Mouse (Mus musculus) midbrain, postnatal 0 days (tissue): ENCODE results near the gene Rhox4a. TPM values are rescaled to one million over a fixed set of nuclear protein-coding genes. Genes with fewer than 3 reads are reported as not detected.
"Not testable (repeated sequence)": the region's sequence is repeated elsewhere in the genome, so short reads cannot be mapped to it uniquely, and the experiment has no call there.

Experiments used
- ATAC-seq: fragments of 200-750 bp; cut with Nextera tagmentation; 2 replicates; pipeline ENCODE4 v1.8.0; 2017; ENCODE audit warnings: moderate number of reproducible peaks, mild to moderate bottlenecking, moderate TSS enrichment, moderate library complexity; ENCODE audit not compliant: low FRiP score
- DNase-seq: peaks from one replicate; pipeline ENCODE4 v3.0.0-alpha.2; 2015; ENCODE audit warnings: low spot score
- H3K27ac ChIP-seq: fragments of 300-500 bp; sonication (generic); 2 replicates; pipeline ENCODE4 v1.5.1; 2014; ENCODE audit warnings: low read depth, mild to moderate bottlenecking, low read length, mixed read lengths
- H3K27me3 ChIP-seq: fragments of 300-500 bp; sonication (generic); 2 replicates; pipeline ENCODE4 v1.6.1; 2014; ENCODE audit warnings: low read length, control low read depth, mixed read lengths; ENCODE audit not compliant: insufficient read depth
- H3K36me3 ChIP-seq: fragments of 300-500 bp; sonication (generic); 2 replicates; pipeline ENCODE4 v1.6.1; 2014; ENCODE audit warnings: low read length, control low read depth, mixed read lengths; ENCODE audit not compliant: insufficient read depth
- H3K4me1 ChIP-seq: fragments of 300-500 bp; sonication (generic); 2 replicates; pipeline ENCODE4 v1.6.1; 2014; ENCODE audit warnings: mild to moderate bottlenecking, control low read depth, antibody characterized with exemption, low read length, mixed read lengths; ENCODE audit not compliant: insufficient read depth
- H3K4me2 ChIP-seq: fragments of 300-500 bp; sonication (generic); 2 replicates; pipeline ENCODE4 v1.6.1; 2014; ENCODE audit warnings: low read depth, mild to moderate bottlenecking, low read length, mixed read lengths; ENCODE audit not compliant: poor library complexity, severe bottlenecking
- H3K4me3 ChIP-seq: fragments of 300-500 bp; sonication (generic); 2 replicates; pipeline ENCODE4 v1.5.1; 2014; ENCODE audit warnings: low read depth, mild to moderate bottlenecking, low read length, moderate library complexity
- H3K9ac ChIP-seq: fragments of 300-500 bp; sonication (generic); replicated peaks from 2 replicates; pipeline ENCODE4 v1.6.1; 2014; ENCODE audit warnings: mild to moderate bottlenecking, low read length, moderate library complexity, mixed read lengths; ENCODE audit not compliant: poor library complexity, severe bottlenecking
- H3K9me3 ChIP-seq: fragments of 300-500 bp; sonication (generic); 2 replicates; pipeline ENCODE4 v1.6.1; 2016; ENCODE audit warnings: low read length, control low read depth
- WGBS: fragments of 180-500 bp; shearing (Covaris S2); extraction: QIAGEN DNeasy Blood & Tissue Kit; methylation state at CpG from one replicate; pipeline ENCODE4 v1.1.7; 2014; 5-methylcytosine and 5-hydroxymethylcytosine counted together
- polyA plus RNA-seq: library from polyadenylated mRNA; unstranded; fragments of >200 nt; fragmentation: Nextera tagmentation; extraction: Ambion mirVana; gene quantifications from 2 replicates; pipeline ENCODE4 v1.2.1, GENCODE M21; 2015
- total RNA-seq: library from RNA; depleted of rRNA; stranded (reverse); fragments of >200 nt; gene quantifications from 2 replicates; pipeline ENCODE4 v1.2.3, GENCODE M21; 2014; rRNA removed

The Rhox4a gene
- total RNA-seq (not detected in 2 replicates), polyA plus RNA-seq (not detected in 2 replicates)

- not testable (repeated sequence) for H3K27ac ChIP-seq, H3K27me3 ChIP-seq, H3K4me1 ChIP-seq, H3K36me3 ChIP-seq, H3K9me3 ChIP-seq, H3K4me2 ChIP-seq, H3K4me3 ChIP-seq, H3K9ac ChIP-seq, ATAC-seq, DNase-seq
- WGBS: over 99% methylated on average over 11 of the region's 19 CpGs
These were observed at the start of gene Rhox4a for GRCm38 (mm10) chrX:37265038-37265437. Rhox4a (plus strand) TSS chrX:37265338.

- not testable (repeated sequence) for H3K27ac ChIP-seq, ATAC-seq, H3K9me3 ChIP-seq, H3K36me3 ChIP-seq, H3K4me3 ChIP-seq, DNase-seq, H3K4me2 ChIP-seq, H3K4me1 ChIP-seq, H3K9ac ChIP-seq, H3K27me3 ChIP-seq
- WGBS: 63% methylated on average over 1 of the region's 1 CpGs
These were observed 43.0 kb upstream of the Rhox4a start, which contains the start of gene Rhox1 for GRCm38 (mm10) chrX:37222158-37222557. Rhox1 (minus strand) TSS chrX:37222258.

GRCm38 (mm10) chrX:37244676-37245075 lies 20.5 kb upstream of the Rhox4a start, which contains the start of gene Rhox2a:
Rhox2a (plus strand) TSS chrX:37244976.
- not testable (repeated sequence) for H3K4me1 ChIP-seq, H3K27me3 ChIP-seq, H3K9me3 ChIP-seq, H3K27ac ChIP-seq, DNase-seq, H3K4me3 ChIP-seq, H3K36me3 ChIP-seq, H3K9ac ChIP-seq, ATAC-seq, H3K4me2 ChIP-seq
- no CpG with 5 or more reads among the region's 9 CpGs for WGBS

DNA sequence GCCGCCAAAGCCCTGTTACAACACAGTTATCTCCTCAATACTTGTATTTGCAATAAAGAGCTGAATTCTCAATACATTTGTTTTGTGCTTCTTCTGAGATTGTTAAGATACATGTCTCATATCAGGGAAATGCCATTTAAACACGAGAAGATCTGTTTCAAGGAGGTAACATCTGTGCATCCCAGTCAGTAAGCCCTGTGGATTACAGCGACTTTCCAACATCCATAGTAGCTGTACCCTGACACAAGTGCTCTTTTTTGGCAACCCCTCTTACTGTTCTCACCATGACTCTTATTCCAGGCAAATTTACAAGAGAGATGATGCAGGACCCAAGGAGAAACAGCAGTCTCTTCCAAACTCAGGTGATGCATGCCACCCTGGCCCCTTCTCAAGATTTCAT lies 15.5 kb upstream of the Rhox4a start, which contains the start of gene Rhox3a:
Gene Rhox3a (plus strand): TSS at position 301 of the 400 bp plus-strand sequence.
- not testable (repeated sequence) for H3K4me2 ChIP-seq, H3K36me3 ChIP-seq, DNase-seq, H3K27ac ChIP-seq, H3K4me1 ChIP-seq, H3K27me3 ChIP-seq, H3K4me3 ChIP-seq, H3K9me3 ChIP-seq, H3K9ac ChIP-seq, ATAC-seq
- 88% methylated on average over 1 of the region's 3 CpGs for WGBS

Other genes starting within 250 kb of the Rhox4a start
- gene Sowahd, start 216.5 kb upstream of the Rhox4a start, total RNA-seq: not detected in 2 replicates
- gene Sowahd, start 216.5 kb upstream of the Rhox4a start, polyA plus RNA-seq: 0.16 TPM in 1 of 2 replicates, not detected in the other
- gene Rpl39, start 179.9 kb upstream of the Rhox4a start, total RNA-seq: 128 TPM in 2 replicates
- 305 and 335 TPM in 2 replicates for gene Rpl39, start 179.9 kb upstream of the Rhox4a start, polyA plus RNA-seq
- 11.0 and 15.1 TPM in 2 replicates for gene Upf3b, start 155.0 kb upstream of the Rhox4a start, total RNA-seq
- 21.6 and 27.2 TPM in 2 replicates for gene Upf3b, start 155.0 kb upstream of the Rhox4a start, polyA plus RNA-seq
- 28.2 and 31.8 TPM in 2 replicates for gene Nkap, start 138.5 kb upstream of the Rhox4a start, total RNA-seq
- gene Nkap, start 138.5 kb upstream of the Rhox4a start, polyA plus RNA-seq: 24.4 and 31.8 TPM in 2 replicates
- 0.27 TPM in 1 of 2 replicates, not detected in the other for gene Akap14, start 96.5 kb upstream of the Rhox4a start, total RNA-seq
- gene Akap14, start 96.5 kb upstream of the Rhox4a start, polyA plus RNA-seq: 0.54 and 0.56 TPM in 2 replicates
- 157 and 172 TPM in 2 replicates for gene Ndufa1, start 74.2 kb upstream of the Rhox4a start, total RNA-seq
- gene Ndufa1, start 74.2 kb upstream of the Rhox4a start, polyA plus RNA-seq: 756 and 819 TPM in 2 replicates
- 9.3 and 9.7 TPM in 2 replicates for gene Rnf113a1, start 74.1 kb upstream of the Rhox4a start, total RNA-seq
- gene Rnf113a1, start 74.1 kb upstream of the Rhox4a start, polyA plus RNA-seq: 26.8 and 30.2 TPM in 2 replicates
- not detected in 2 replicates for gene Gm9, start 54.3 kb upstream of the Rhox4a start, total RNA-seq
- not detected in 2 replicates for gene Gm9, start 54.3 kb upstream of the Rhox4a start, polyA plus RNA-seq
- gene Rhox1, start 43.1 kb upstream of the Rhox4a start, total RNA-seq: not detected in 2 replicates
- gene Rhox1, start 43.1 kb upstream of the Rhox4a start, polyA plus RNA-seq: not detected in 2 replicates
- not detected in 2 replicates for gene Rhox2a, start 20.4 kb upstream of the Rhox4a start, total RNA-seq
- gene Rhox2a, start 20.4 kb upstream of the Rhox4a start, polyA plus RNA-seq: 0.20 TPM in 1 of 2 replicates, not detected in the other
- not detected in 2 replicates for gene Rhox3a, start 15.4 kb upstream of the Rhox4a start, total RNA-seq
- not detected in 2 replicates for gene Rhox3a, start 15.4 kb upstream of the Rhox4a start, polyA plus RNA-seq
- not detected in 2 replicates for gene Rhox3a2, start 114.7 kb downstream of the Rhox4a start, total RNA-seq
- gene Rhox3a2, start 114.7 kb downstream of the Rhox4a start, polyA plus RNA-seq: not detected in 2 replicates
- gene Rhox4a2, start 125.5 kb downstream of the Rhox4a start, total RNA-seq: not detected in 2 replicates
- gene Rhox4a2, start 125.5 kb downstream of the Rhox4a start, polyA plus RNA-seq: not detected in 2 replicates
- gene Rhox2b, start 146.7 kb downstream of the Rhox4a start, total RNA-seq: not detected in 2 replicates
- not detected in 2 replicates for gene Rhox2b, start 146.7 kb downstream of the Rhox4a start, polyA plus RNA-seq
- gene Rhox4b, start 167.2 kb downstream of the Rhox4a start, total RNA-seq: not detected in 2 replicates
- gene Rhox4b, start 167.2 kb downstream of the Rhox4a start, polyA plus RNA-seq: not detected in 2 replicates
- gene Rhox2c, start 188.3 kb downstream of the Rhox4a start, total RNA-seq: not detected in 2 replicates
- not detected in 2 replicates for gene Rhox2c, start 188.3 kb downstream of the Rhox4a start, polyA plus RNA-seq
- gene Rhox3c, start 193.2 kb downstream of the Rhox4a start, total RNA-seq: not detected in 2 replicates
- not detected in 2 replicates for gene Rhox3c, start 193.2 kb downstream of the Rhox4a start, polyA plus RNA-seq
- not detected in 2 replicates for gene Rhox4c, start 215.0 kb downstream of the Rhox4a start, total RNA-seq
- gene Rhox4c, start 215.0 kb downstream of the Rhox4a start, polyA plus RNA-seq: not detected in 2 replicates
- gene Rhox2d, start 228.1 kb downstream of the Rhox4a start, total RNA-seq: not detected in 2 replicates
- not detected in 2 replicates for gene Rhox2d, start 228.1 kb downstream of the Rhox4a start, polyA plus RNA-seq
- gene Rhox4d, start 249.0 kb downstream of the Rhox4a start, total RNA-seq: not detected in 2 replicates
- not detected in 2 replicates for gene Rhox4d, start 249.0 kb downstream of the Rhox4a start, polyA plus RNA-seq